Mouse (Mus musculus) mouse embryonic stem cell (cell line): Measurements from ENCODE around the gene Fry.

Source experiments
- in situ Hi-C, 2 experiments: fragments of 300-500 bp; cut with MboI; formaldehyde crosslinking; loops; 1 replicate in 1 of 2; 3 replicates in 1 of 2; pipeline ENCODE4 v1.14.3; 2019 to 2020; ENCODE audit warnings: low sequenced_read_pairs in 2 of 2, low pct_unique_long_range_greater_than_20kb in 1 of 2, mixed read lengths in 1 of 2; ENCODE audit not compliant: unreplicated experiment in 1 of 2

Fry gene

GRCm38 (mm10) chr5:150289611-150290010 is 171.2 kb downstream of the Fry start:
- in situ Hi-C loops = no loop called here

GRCm38 (mm10) chr5:150290494-150291199 is 172.2 kb downstream of the Fry start:
- in situ Hi-C loops = no loop called here

DNA sequence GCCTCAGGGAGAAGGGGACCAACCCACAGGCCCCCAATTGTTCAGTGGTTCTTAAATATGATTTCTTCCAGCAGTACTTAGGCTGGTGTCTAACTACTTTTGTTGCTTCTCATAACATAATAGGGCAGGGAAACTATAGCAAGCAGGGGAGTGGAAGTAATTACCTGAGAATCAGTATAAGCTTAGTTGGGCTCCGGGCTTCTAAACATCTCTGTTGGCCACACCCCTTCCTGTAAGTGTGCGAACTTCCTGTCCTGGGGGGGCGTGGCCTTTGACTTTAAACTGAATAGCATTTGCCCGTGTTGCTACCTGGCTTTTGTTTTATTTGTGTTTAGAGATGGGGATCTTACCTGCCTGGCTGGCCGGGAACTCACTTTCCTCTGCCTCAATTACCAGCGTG is 172.8 kb downstream of the Fry start:
- in situ Hi-C loops = no loop called here

GRCm38 (mm10) chr5:150292186-150292585 is 173.7 kb downstream of the Fry start:
- in situ Hi-C loops = no loop called here

GRCm38 (mm10) chr5:150294306-150294705 is 175.9 kb downstream of the Fry start:
- in situ Hi-C loops = no loop called here

DNA sequence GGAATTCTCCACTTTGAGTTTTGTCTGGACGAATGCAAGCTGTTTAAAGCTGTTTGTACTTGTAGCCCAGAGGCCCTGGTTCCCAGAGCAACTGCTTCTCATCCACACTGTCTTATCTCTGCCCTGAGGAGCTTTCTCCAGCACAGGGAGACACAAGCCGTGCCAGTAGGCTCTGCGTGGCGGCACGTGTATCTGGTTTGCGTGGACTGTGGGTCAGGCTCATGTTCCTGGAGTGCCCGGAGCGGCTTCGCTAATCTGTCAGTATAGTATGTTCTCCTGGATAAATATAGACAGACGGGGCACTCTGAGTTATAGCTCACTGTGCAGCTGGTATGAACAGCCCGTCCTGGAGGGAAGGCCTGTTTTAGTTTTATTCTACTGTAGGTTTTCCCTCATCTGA is 176.7 kb downstream of the Fry start:
- in situ Hi-C loops = no loop called here

DNA sequence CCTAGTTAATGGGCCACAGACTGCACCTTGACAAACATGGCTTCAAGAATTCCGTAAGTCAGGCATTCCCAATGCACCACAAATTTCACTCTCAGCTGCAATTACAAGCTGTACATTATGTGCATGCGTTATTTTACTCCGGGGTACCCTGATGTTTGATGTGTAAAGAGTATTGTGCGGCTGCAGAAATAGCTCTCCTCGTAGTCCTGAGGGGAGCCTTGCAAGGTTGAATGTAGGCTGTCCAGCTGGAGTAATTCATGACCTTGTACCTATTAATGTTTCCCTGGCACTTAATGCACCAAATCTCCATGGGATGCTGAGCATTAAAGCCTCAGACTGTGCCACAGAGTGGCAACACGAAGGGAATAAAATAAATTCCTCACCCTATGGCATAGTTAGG is 180.5 kb downstream of the Fry start:
- in situ Hi-C loops = no loop called here

DNA sequence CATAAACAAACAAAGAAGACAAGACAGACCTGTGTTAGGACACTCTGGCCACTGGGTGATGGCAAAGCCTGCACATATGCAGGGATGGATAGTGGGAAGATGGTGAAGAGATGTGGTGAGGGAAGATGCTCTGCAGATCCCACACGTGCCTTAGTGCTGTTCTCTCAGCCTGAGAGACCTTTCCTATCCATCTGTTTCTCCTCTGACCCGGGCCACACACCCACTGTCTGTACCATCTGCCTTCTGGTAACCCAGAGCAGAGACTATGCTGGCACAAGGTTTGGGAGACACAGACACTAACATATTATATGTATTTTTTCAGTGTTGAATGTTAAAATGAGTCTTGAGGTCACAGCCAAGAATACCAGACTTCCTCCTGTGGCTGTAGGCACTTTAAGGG is 183.7 kb downstream of the Fry start:
- in situ Hi-C loops = no loop called here

- in situ Hi-C loops = no loop called here
Measured at GRCm38 (mm10) chr5:150302996-150303395, 184.6 kb downstream of the Fry start.

GRCm38 (mm10) chr5:150306497-150306896 is 188.1 kb downstream of the Fry start:
- in situ Hi-C loops = no loop called here

- in situ Hi-C loops = no loop called here
Measured at GRCm38 (mm10) chr5:150313229-150313628, 194.8 kb downstream of the Fry start.

- in situ Hi-C loops = no loop called here
Measured at GRCm38 (mm10) chr5:150314582-150314981, 196.1 kb downstream of the Fry start.

GRCm38 (mm10) chr5:150325411-150325810 is 207.0 kb downstream of the Fry start:
- in situ Hi-C loops = no loop called here

DNA sequence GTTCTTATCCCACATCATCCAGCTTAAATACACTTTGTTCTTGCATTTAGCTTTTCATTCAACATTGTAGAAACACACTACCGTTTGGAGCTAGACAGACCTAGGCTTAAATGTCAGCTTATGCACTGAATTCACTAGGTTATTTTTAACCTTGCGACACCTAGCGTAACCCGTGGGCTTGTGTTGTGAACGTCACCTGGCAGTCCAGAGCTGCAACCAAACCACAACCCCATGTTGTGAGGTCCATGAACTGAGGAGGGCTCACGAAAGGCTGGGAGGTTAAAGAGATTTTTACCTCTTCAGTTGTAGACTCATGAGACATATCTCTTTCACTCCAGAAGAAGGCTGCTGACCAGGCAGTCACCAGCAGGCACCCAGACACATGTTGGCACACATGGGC is 210.2 kb downstream of the Fry start:
- in situ Hi-C loops = no loop called here

DNA sequence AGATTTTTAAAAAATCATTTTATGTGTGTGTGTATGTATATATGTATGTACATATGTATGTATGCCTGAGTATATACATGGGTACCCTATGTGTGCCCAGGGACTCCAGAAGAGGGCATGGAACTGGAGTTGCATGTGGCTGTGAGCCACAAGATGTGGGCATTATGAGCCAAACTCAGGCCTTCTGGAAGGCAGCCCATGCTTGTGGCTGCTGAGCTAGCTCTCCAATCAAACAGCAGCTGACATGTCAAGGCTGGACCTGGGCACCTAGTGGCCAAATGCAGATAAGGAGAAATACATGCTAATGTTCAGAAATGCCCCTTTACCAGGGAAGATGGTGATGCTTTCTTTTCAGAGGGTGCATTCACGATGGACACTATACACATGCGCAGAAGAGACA is 213.4 kb downstream of the Fry start:
- in situ Hi-C loops = no loop called here

DNA sequence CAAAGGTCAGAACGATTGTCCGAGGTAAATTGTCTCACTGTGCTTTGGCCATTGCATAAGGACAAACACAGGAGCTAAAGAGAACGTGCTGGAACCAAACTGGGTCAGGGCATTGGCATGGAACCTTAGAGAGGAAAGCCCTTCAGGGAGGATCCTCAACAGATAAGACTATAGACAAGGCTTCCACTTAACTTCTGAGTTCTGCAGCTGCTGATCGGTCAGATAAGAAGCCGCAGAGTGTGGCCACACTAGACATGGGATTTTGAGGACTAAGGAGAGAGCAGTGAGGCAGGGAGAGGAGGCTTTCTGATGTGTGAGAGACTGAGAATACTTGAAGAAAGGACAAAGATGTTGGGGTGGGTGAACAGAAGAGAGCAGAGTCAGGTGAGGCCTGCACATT is 214.4 kb downstream of the Fry start:
- in situ Hi-C loops = no loop called here

DNA sequence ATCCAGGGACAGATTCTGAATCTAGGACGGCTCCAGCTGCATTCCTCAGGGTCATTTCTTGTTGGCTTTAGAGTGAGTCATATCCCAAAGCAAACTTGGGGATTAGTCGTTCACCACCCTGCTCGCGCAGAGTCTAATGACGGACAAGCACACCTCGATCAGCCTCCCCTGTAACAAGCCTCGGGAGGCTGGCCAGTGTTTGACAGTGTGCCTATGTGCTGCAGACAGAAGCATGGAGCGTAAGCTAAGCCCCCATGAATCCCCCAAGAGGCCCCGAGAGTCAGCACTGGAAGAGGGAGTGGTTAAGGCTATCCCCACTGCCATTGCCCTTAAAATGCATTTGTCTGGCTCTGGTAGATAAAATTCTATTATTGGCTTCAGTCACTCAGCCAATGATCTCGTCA is 214.9 kb downstream of the Fry start:
- in situ Hi-C loops = no loop called here

DNA sequence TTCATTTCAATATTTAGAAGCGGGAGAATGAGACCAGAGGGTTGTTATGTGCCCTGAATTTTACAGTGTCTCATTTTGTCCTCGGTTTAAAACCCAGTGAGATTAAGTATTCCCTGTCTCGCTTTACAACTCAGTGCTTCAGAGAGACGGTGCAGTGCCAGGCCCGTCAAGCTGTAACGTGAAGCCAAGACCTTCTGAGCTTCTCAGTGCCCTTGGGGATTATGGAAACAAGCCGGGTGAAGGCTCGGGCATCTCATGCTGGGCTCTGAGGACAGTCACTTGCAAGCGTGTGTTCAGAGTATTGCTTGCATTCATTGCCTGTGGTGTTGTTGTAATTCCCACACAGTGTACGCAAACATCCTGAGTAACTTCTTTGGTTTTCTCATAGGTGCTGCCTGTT is 218.0 kb downstream of the Fry start:
- in situ Hi-C loops = no loop called here

DNA sequence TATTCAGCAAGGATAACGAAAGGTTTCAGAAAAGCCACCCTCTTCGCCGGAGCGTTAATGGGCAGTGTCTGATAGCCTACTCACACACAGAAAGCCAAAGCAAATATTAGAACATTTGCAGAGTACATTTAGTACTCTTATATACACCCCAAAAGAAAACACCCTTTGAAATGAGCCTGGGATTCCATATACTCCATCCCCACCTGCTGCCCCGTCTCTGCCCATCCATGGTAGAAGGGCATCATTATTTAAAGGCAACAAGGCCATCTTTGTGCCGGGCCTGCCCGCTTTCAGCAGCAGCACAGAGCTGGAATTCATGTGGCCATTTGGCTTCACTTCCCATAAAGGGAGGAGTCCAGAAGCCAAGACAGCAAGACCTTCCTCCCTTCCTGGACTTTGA is 219.3 kb downstream of the Fry start:
- in situ Hi-C loops = no loop called here

DNA sequence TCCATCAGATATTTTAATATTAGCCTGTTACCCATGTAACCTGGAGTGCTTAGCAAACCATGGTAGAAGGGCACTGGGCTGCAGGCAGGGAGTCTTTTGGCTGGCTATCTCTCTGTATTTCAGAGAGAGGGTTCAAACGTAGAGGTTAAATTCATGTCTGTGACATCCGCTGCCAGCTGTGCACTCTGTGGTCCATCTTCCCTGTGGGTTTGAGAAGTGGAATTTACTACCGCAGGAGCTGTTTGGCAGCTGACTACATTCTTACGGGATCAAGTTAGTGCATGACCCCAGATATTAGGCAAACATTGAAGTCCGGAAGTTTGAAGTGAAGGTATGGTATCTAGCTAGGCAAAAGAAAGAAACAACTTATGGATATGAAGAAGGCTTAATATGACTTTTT is 222.5 kb downstream of the Fry start:
- in situ Hi-C loops = no loop called here

DNA sequence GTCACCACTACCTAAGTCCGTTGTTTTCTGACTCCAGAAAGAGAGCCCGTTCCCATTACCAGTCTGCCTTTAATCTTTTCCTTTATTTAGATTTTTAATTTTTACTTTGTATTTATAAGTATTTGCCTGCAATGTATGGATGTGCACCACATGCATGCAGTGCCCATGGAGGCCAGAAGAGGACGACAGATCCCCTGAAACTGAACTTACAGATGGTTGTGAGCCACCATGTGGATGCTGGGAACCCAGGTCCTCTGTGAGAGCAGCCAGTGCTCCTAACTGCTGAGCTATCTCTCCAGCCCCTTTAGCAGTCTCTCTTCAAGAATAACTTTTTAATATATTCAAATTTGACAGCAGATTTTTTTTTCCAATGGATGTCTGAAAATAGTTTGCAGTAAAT is 223.7 kb downstream of the Fry start:
- in situ Hi-C loops = no loop called here
